Mouse (Mus musculus): ENCODE results near the gene Hmgb4.

Gene Hmgb4

GRCm38 (mm10) chr4:128227377-128228316, 33.1 kb downstream of the Hmgb4 start:
- DNase-seq (ENCODE audit: low read depth, low spot score), result no peak

GRCm38 (mm10) chr4:128224453-128224852, 36.3 kb downstream of the Hmgb4 start:
- no peak for DNase-seq (ENCODE audit: low read depth, low spot score)

GRCm38 (mm10) chr4:128217991-128218595, 42.7 kb downstream of the Hmgb4 start:
- DNase-seq (ENCODE audit: low read depth, low spot score), result no peak
